Mouse (Mus musculus) stomach, embryonic 16.5 days (tissue): ENCODE data around the gene Ets1. TPM values are rescaled to one million over a fixed set of nuclear protein-coding genes. Genes with fewer than 3 reads are reported as not detected.

Source experiments
- ATAC-seq: fragments of 200-750 bp; cut with Nextera tagmentation; 2 replicates; pipeline ENCODE4 v1.8.0; 2017; ENCODE audit warnings: moderate number of reproducible peaks, moderate TSS enrichment; ENCODE audit not compliant: insufficient read depth, low FRiP score
- H3K27ac ChIP-seq: fragments of 300-500 bp; sonication (generic); 2 replicates; pipeline ENCODE4 v1.5.1; 2014; ENCODE audit warnings: low read length
- H3K27me3 ChIP-seq: fragments of 300-500 bp; sonication (generic); 2 replicates; pipeline ENCODE4 v1.6.1; 2014; ENCODE audit warnings: low read length, control low read depth, mixed read lengths; ENCODE audit not compliant: control insufficient read depth, insufficient read depth
- H3K36me3 ChIP-seq: fragments of 300-500 bp; sonication (generic); 2 replicates; pipeline ENCODE4 v1.6.1; 2014; ENCODE audit warnings: low read length; ENCODE audit not compliant: control insufficient read depth, insufficient read depth
- H3K4me1 ChIP-seq: fragments of 300-500 bp; sonication (generic); 2 replicates; pipeline ENCODE4 v1.6.1; 2014; ENCODE audit warnings: low read length, control low read depth, mixed read lengths; ENCODE audit not compliant: control insufficient read depth, insufficient read depth
- H3K4me2 ChIP-seq: fragments of 300-500 bp; sonication (generic); 2 replicates; pipeline ENCODE4 v1.6.1; 2014; ENCODE audit warnings: low read depth, low read length, mixed read lengths
- H3K4me3 ChIP-seq: fragments of 300-500 bp; sonication (generic); replicated peaks from 2 replicates; pipeline ENCODE4 v1.5.1; 2014; ENCODE audit warnings: mild to moderate bottlenecking, low read length
- H3K9ac ChIP-seq: fragments of 300-500 bp; sonication (generic); 2 replicates; pipeline ENCODE4 v1.6.1; 2014; ENCODE audit warnings: low read length
- H3K9me3 ChIP-seq: fragments of 300-500 bp; sonication (generic); replicated peaks from 2 replicates; pipeline ENCODE4 v1.6.1; 2016; ENCODE audit warnings: low read length, control low read depth; ENCODE audit not compliant: control insufficient read depth
- whole genome bisulfite sequencing: fragments of 180-500 bp; shearing (Covaris S2); extraction: QIAGEN DNeasy Blood & Tissue Kit; methylation state at CpG from one replicate; pipeline ENCODE4 v1.1.7; 2014; 5-methylcytosine and 5-hydroxymethylcytosine counted together
- polyA plus RNA-seq: library from polyadenylated mRNA; unstranded; fragments of >200 nt; fragmentation: Nextera tagmentation; extraction: Ambion mirVana; gene quantifications from 2 replicates; pipeline ENCODE4 v1.2.1, GENCODE M21; 2015

Gene Ets1
- polyA plus RNA-seq, 1 experiment from 2014 or later = 43.7 TPM

DNA sequence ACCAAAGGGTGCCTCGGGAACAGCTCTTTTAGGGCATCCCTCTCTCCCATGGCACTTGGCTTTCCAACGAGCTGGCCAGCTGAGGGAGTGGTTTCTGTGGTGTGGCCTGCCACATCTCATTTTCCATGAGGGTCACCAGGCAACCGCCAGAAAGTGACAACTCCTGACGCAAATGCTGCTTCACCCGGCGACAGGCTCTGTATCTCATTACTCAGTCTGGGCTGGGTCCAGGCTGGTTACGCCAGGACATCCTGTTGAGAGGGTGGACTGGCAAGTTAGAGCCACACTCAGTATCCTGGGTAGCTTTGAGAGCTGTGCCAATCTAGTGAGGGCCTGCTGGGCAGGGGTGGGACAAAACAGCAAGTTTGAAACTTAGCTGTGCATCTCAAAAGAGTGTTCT, 153.3 kb downstream of the Ets1 start:
- H3K9ac ChIP-seq = no peak overlapping the region
- peaks cover 9% of the 10 kb centered on the region; the same call in 1 of the 2 replicates for H3K4me1 ChIP-seq
- no peak overlapping the region for H3K27ac ChIP-seq
- H3K4me2 ChIP-seq = no peak overlapping the region
- no peaks in the 10 kb centered on the region for H3K27me3 ChIP-seq
- H3K4me3 ChIP-seq = no peak overlapping the region
- ATAC-seq = no peak
- 66% methylated on average over 7 of the region's 7 CpGs for WGBS
- H3K36me3 ChIP-seq = no peaks in the 10 kb centered on the region
- H3K9me3 ChIP-seq = no peaks in the 10 kb centered on the region

DNA sequence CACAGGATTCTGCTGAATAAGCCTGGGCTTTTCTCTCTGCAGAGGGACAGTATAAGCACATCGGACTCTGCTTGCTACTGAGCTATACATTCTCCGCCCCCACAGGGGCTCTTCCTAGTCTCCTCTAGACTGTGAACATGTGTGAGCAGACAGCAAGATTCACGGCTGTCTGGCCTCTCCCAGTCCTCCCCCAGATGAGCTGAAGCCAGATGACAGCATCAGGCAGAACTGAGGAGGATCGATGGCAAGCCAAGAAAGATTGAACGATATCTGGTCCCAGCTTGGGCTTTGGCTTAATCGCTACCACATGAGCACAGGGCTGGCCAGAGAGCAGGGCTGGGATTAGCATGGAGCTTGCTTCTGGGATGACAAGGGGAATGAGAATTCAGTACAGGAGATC, 155.7 kb downstream of the Ets1 start:
- 48% methylated on average over 6 of the region's 6 CpGs for WGBS
- H3K9me3 ChIP-seq = no peaks in the 10 kb centered on the region
- no peak overlapping the region for H3K4me2 ChIP-seq
- ATAC-seq = peak; percentile 40; the same call in 1 of the 2 replicates
- H3K4me1 ChIP-seq = peaks cover 9% of the 10 kb centered on the region; the same call in 1 of the 2 replicates
- no peaks in the 10 kb centered on the region for H3K27me3 ChIP-seq
- no peak overlapping the region for H3K9ac ChIP-seq
- no peaks in the 10 kb centered on the region for H3K36me3 ChIP-seq
- no peak overlapping the region for H3K27ac ChIP-seq
- no peak overlapping the region for H3K4me3 ChIP-seq

DNA sequence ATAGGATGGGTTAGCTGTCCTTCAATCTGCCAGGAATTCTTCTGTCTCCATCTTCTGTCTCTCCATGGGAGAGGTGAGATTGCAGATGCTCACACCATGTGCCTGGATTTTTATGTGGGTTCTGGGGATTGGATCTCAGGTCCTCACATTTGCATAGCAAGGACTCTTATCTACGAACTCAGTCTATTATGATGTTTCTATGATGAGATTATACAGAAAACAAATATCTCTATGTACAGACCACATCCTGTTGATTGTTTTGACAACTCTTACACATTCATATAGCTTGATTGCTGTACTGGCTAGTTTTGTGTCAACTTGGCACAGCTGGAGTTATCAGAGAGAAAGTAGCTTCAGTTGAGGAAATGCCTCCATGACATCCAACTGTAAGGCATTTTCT, 162.2 kb downstream of the Ets1 start:
- no peak overlapping the region for H3K4me3 ChIP-seq
- no peak overlapping the region for H3K27ac ChIP-seq
- H3K9ac ChIP-seq = no peak overlapping the region
- no peaks in the 10 kb centered on the region for H3K9me3 ChIP-seq
- H3K36me3 ChIP-seq = no peaks in the 10 kb centered on the region
- no peak for ATAC-seq
- H3K27me3 ChIP-seq = no peaks in the 10 kb centered on the region
- H3K4me1 ChIP-seq = no peaks in the 10 kb centered on the region
- no peak overlapping the region for H3K4me2 ChIP-seq
- 82% methylated on average over 1 of the region's 1 CpGs for WGBS

DNA sequence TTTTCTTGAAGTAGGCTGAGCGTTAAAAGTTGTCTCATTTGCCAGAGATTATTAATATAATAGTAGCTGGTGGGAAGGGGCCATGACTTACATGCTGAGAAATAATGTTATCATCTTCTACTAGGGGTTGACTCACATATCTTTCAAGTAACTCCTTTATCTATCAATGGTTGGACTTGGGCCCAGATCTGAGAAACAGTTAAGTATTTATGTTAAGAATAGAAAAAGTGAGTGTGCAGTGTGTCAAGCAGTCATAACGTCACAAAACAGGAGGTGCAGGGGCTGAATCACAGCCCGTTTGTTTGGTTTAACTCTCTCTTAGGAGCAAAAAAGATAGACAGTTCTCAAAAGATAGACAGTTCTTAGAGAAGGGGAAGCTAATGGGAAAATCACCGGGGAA, 170.1 kb downstream of the Ets1 start:
- WGBS = 39% methylated on average over 4 of the region's 4 CpGs
- H3K27ac ChIP-seq = no peak overlapping the region
- H3K36me3 ChIP-seq = no peaks in the 10 kb centered on the region
- no peaks in the 10 kb centered on the region for H3K27me3 ChIP-seq
- no peak overlapping the region for H3K4me3 ChIP-seq
- no peaks in the 10 kb centered on the region for H3K4me1 ChIP-seq
- no peak for ATAC-seq
- H3K4me2 ChIP-seq = no peak overlapping the region
- H3K9ac ChIP-seq = no peak overlapping the region
- H3K9me3 ChIP-seq = no peaks in the 10 kb centered on the region

Other genes with a start within 250 kb of the Ets1 start
- gene Fli1, start 93.4 kb upstream of the Ets1 start, polyA plus RNA-seq = 9.9 and 12.8 TPM in 2 replicates